Mouse (Mus musculus) T-helper 1 cell (primary cell): ENCODE results near the gene Sh2d6.

Experiments used
- in situ Hi-C: fragments of 300-600 bp; cut with MboI, MseI; formaldehyde crosslinking; loops from one replicate; pipeline ENCODE4 v1.15.1; 2025; ENCODE audit warnings: high pct_unique_total_duplicates

Gene Sh2d6

DNA sequence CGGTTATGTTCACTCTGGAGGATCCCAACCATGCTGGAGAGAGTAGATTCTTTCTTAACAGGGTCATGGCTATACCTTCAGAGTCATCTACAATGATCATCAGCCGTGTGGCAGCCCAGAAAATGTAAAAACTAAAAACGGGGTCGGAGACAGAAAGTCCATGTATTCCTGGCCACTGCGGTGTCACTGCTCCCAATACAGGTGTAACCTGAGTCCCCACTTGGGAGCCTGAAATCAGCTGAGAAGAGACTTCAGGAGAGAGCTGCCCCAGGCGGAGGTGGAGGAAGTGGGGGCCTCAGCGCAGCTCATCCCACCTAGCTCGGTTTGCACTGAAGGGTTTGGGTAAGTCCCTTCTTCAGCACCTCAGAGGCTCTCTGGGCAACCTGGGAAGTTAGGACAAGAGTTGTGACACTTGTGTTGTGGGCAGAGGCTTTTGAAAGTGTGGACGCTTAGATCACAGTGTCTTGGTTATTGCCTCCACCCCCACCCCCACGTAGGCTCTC is 16.5 kb upstream of the Sh2d6 start:
- in situ Hi-C loops, result loop anchor here (5.0 kb wide), 1 partner anchor 111 kb away; no protein-coding TSS in a partner anchor

DNA sequence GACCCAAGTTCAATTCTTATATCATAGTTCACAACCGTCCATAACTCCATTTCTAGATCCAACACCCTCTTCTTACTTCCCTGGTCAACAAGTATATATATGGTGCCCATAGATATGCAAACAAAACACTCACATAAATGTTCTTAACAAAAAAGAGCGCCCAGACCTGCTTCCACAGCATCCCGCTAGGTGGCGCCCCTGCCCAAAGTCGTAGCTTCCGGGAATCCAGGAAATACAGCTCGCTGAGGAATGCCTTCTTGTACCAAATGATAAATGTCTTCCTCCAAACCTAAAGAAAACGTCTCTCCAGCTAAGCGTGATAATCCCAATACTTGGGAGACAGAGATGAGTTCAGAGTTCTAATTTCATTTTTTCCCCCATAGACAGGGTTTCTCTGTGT is 13.7 kb upstream of the Sh2d6 start:
- in situ Hi-C loops, result loop anchor here (5.0 kb wide), 1 partner anchor 108 kb away; no protein-coding TSS in a partner anchor

GRCm38 (mm10) chr6:72534035-72534809 is 12.7 kb upstream of the Sh2d6 start:
- in situ Hi-C loops, result loop anchor here (5.0 kb wide), 1 partner anchor 33 kb away; no protein-coding TSS in a partner anchor

- in situ Hi-C loops, result loop anchor here (5.0 kb wide), 1 partner anchor 34 kb away; no protein-coding TSS in a partner anchor
These were observed 12.0 kb upstream of the Sh2d6 start for GRCm38 (mm10) chr6:72533555-72533954.

DNA sequence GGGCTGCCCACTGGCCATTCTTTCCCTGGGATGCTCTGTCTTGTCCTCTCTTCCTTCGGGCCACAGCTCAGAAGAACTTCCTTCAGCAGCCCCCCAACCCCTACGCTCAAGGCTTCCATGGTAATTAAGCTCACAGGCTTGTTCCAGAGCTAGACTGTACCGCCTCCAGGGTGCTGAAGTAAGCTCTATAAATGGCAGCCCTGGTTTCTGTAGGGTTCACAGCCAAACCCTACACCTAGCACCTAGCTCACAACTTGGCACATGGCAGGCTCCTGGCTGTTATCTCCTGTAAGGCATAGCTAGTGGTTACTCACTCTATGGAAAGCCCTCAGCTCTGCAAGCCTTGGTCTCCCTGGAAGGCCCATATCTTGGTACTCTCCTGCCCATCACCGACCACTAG is 11.1 kb upstream of the Sh2d6 start:
- in situ Hi-C loops, result loop anchor here (5.0 kb wide), 1 partner anchor 35 kb away; no protein-coding TSS in a partner anchor

- in situ Hi-C loops, result no loop called here
These were observed 7.1 kb upstream of the Sh2d6 start for GRCm38 (mm10) chr6:72528410-72529151.

DNA sequence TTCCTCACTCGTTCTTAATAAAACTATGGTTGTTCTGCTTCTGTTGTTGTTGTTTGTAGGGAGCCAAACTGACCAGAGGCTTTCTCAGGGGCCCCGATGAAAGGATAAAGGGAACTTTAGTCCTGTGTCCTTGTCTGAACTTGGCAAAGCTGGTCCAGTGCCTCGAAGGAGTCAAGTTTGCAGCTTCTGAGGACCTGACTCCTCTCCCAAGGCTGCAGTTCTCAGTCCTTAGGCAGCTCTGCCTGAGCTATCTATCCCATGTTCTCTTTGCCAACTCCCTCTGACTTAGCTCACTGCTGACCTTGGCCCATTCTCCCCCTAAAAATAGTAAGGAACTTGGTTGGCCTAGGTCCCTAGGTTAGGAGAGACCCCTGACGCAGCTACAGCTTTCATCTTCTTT is 5.6 kb upstream of the Sh2d6 start:
- in situ Hi-C loops, result no loop called here

- in situ Hi-C loops, result no loop called here
These were observed 2.7 kb upstream of the Sh2d6 start for GRCm38 (mm10) chr6:72524160-72524559.

GRCm38 (mm10) chr6:72523222-72523621 is 1.7 kb upstream of the Sh2d6 start:
- in situ Hi-C loops, result no loop called here

GRCm38 (mm10) chr6:72522288-72522687 is 781 bp upstream of the Sh2d6 start:
- in situ Hi-C loops, result no loop called here

- in situ Hi-C loops, result no loop called here
These were observed 603 bp downstream of the Sh2d6 start for GRCm38 (mm10) chr6:72520904-72521303.

- in situ Hi-C loops, result no loop called here
These were observed 1.4 kb downstream of the Sh2d6 start for GRCm38 (mm10) chr6:72519892-72520663.

DNA sequence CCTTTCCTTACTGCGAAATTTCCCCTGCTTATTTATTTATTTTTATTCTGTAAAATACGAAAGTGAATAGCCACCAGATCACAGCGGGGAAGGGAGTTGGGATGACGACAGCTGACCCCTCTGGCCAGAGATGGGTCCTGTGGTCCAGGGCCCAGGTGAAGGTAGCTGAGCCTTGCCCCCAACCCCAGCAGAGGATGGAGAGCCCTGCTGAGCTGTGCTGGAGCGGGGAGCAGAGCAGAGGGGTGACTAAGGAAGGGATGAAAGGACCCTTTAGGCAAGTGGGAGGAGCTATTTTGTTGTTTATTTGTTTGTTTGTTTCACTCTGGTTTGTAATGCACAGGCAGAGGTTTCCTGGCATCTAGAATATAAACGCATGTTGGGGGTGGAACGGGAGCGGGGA is 2.2 kb downstream of the Sh2d6 start:
- in situ Hi-C loops, result no loop called here

DNA sequence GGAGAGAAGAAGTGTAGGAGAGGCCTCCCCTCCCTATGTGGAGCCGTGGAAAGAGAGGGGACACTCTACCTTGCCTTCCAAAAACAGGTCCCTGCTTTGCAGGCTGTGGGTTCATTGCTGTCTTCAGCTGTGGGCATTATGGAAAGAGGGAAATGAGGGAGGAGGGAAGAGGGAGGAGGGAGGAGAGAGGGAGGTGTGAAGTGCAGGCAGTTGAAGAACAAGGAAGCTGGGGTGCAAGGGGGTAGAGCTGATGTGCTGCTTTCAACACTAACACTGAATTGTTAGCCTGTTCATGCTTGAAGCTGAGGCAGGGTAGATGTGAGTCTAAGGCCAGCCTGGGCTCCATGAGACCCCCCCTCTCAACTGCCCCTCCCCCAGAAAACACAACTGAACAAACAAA is 2.7 kb downstream of the Sh2d6 start:
- in situ Hi-C loops, result no loop called here

- in situ Hi-C loops, result no loop called here
These were observed 5.9 kb downstream of the Sh2d6 start for GRCm38 (mm10) chr6:72515644-72516043.

GRCm38 (mm10) chr6:72513071-72513440 is 8.5 kb downstream of the Sh2d6 start:
- in situ Hi-C loops, result no loop called here

DNA sequence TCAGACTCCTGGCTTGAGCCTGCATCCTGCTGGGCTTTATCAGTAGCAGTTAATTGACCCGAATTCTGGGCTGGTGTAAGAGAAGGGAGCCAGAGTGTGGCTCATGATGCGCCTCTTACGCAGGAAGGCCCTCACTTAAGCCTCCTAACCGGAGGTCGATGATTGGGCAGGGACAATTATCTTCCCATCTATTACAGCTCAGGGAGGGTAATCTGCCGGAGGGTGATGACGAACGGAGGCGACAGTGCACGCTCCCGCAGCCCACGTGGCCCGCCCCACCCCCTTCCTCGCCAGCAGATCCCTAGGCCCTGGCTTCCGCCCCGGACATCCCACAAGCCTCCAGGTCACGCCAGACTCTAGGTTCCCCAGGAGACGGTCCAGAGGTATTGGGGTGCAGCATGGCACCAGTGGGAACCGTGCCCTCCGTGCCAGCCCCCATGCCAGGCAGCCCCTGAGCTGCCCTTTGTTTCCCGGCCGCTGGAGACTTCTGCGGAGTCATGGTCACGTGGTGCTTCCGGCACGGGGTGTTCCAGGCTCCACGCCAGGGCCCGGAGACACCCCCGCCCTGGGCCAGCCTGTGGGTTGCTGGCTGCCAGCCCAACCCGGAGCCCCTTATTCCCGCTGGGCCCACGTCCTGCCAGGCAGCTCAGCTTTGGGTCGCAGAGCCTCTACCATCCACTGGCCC is 9.0 kb downstream of the Sh2d6 start:
- in situ Hi-C loops, result no loop called here

- in situ Hi-C loops, result no loop called here
These were observed 10.7 kb downstream of the Sh2d6 start for GRCm38 (mm10) chr6:72510686-72511421.

DNA sequence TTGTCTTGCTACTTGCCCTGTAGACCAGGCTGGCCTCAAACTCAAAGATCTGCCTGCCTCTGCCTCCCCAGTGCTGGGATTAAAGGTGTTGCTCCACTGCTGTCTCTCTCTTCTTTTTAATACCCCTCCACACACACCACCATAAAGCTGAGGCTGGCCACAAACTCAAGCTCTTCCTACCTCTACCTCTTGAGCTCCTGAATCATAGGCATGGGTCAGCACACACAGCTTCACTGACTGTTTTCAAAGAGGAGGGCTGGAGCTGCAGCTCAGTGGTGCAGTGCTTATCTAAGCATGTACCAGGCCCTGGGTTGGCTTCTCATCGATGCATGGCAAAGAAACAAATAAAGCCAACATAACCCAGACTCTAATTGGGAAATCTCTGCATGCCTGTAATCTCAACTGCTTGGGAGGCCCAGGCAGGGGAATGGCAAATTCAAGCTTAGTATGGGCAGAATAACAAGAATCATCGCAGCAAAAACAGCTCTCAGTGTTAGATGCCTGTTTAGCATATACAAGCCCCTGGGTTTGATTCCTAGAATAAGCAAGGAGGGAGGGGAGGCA is 11.6 kb downstream of the Sh2d6 start:
- in situ Hi-C loops, result no loop called here

DNA sequence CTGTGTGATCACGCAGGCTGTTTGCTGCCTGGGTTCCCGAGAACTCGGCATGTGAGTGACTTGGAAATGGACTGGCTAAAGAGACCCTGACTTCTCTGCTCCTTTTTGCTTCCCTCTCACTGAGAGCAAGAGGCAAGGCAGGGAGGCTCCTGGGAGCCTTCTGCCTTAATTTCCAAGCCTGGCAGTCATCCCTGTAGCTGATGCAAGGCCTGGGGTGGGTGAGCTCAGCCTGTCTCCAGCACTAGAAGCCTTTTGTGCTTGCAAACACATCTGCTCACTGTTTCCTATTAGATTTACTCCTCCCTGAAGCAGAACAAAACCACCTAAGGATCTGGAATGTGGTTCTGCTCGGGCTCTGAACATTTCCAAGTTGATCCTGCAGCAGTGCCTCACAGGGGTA is 12.9 kb downstream of the Sh2d6 start:
- in situ Hi-C loops, result no loop called here
